Mouse (Mus musculus) gastrocnemius, postnatal 10 days (tissue): ENCODE results near the gene Pdzd8. TPM values are rescaled to one million over a fixed set of nuclear protein-coding genes. Genes with fewer than 3 reads are reported as not detected.

Experiments
- DNase-seq: peaks from one replicate; pipeline ENCODE4 v3.0.0; 2021; ENCODE audit warnings: mixed read lengths
- total RNA-seq, 2 experiments: library from RNA; stranded (reverse); gene quantifications; 2 replicates each; pipeline ENCODE4 v1.2.3; 2021

The Pdzd8 gene
- total RNA-seq, 2 experiments from 2014 or later, result 15.1 to 19.2 TPM

DNA sequence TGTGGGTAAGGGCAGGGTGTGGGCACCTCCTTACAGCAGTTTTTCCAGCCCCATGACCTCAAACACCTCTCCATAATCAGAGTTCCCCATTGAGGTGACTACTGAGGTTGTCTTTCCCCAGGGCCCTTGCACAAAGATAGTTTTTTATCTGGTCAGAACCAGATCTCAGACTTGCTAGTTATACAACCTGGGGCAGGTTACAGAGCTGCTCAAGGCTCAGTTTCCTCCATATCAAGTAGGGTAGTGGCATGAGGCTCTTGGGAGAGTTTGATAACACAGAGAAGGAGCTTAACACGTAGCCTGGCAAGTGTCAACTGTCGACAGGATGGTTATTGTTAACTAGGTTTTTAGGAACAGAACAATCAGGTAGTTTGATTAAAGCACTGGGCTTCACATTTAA is 9.3 kb upstream of the Pdzd8 start:
- no peak for DNase-seq

- no peak for DNase-seq
These were observed 7.2 kb upstream of the Pdzd8 start for GRCm38 (mm10) chr19:59352760-59353159.

GRCm38 (mm10) chr19:59351151-59351889 is 5.7 kb upstream of the Pdzd8 start:
- DNase-seq, result no peak

- DNase-seq, result no peak
These were observed 4.8 kb upstream of the Pdzd8 start for GRCm38 (mm10) chr19:59350273-59350903.

DNA sequence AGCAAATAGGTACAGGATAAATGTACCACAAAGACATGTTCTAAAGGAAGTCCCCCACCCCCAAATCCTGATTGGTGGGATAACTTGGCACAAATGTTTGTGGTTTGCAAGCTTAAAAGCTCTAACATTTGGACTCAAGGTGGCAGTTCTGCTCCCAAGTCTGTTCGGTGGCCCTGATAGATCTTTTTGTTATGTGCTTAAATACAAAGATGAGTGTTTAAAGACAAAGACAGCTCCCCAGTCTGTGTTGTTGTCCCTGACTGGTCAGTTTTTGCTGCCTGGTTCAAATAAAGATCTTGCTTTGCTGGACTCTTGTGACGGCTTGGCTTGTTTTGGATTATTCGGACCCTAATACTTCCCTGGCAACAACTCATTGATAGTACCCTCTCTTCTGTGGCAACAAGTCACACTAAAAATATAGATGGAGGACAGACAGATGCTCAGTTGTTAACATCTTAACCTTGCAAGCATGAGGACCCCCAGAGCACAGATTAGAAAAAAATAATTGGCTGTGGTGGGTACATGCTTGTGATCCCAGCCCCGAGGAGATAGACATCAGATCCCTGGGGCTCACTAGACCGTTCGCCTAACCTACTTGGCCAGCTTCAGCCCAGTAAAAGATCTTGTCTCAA is 3.9 kb upstream of the Pdzd8 start:
- no peak for DNase-seq

GRCm38 (mm10) chr19:59346325-59346724 is 745 bp upstream of the Pdzd8 start:
- no peak for DNase-seq

DNA sequence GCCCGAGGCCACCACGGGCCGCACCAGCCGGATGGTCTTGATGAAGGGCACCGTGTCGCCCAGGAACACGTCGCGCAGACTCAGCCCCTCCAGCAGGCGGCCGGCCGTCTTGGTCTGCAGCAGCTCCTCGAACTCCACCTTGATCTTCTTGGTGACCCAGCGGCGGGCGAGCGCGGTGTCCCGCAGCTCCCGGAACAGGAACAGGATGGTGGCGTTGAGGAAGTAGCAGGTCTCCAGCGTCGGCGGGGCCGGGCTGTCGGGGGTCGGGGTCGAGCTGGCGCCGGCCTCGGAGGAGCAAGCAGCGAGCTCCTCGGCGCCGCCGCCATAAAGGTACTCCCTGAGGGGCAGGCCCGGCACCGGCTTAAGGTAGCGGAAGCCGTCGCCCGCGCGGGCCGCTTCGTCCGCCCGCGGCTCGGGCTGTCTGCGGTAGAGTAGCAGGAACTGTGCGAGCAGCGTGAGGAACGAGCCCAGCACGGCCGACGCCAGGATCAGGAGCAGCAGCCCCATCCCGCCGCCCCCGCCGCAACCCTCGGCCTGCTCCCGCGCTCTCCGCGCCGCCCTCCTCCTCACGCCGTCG is 411 bp downstream of the Pdzd8 start:
- DNase-seq, result peak; percentile 54

DNA sequence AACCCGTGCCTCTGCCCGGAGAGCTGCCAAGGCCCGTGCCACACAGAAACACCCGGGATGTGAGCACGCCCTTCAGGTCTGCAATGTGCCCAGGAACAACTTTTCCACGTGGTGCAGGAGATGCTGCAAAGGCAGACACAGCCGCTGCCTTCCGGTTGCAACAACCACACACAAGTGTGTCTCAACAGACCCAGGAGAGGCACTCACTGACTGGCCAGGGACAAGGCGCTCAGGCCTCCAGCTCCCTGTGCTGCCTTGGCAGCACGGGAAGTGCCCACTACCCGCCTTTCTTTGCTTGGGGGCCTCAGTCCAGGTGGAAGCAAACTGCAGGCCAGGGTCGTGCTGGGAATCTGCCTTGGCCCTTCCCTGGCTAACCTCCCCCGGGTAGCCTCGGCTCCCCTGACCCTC is 1.3 kb downstream of the Pdzd8 start:
- DNase-seq, result peak; percentile 14

- DNase-seq, result no peak
These were observed 2.6 kb downstream of the Pdzd8 start for GRCm38 (mm10) chr19:59342964-59343363.

DNA sequence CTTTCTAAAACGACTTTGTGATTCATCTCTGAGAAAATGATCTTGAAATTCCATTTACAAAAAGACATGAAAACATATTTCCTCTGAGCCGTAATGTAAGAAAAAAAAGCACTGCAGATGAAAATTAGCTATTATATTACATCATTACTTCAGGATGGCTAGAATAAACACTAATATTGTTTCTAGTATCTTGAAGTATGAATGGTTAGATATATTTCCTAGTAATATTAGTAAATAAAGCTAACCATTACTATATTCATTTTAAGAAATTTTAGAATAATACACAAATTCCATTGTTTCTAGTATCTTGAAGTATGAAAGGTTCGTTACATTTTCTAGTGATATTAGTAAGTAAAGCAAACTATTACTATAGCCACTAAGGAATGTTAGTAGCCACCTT is 5.7 kb downstream of the Pdzd8 start:
- DNase-seq, result no peak

GRCm38 (mm10) chr19:59337872-59338681 is 7.5 kb downstream of the Pdzd8 start:
- no peak for DNase-seq

GRCm38 (mm10) chr19:59336655-59337054 is 8.9 kb downstream of the Pdzd8 start:
- DNase-seq, result no peak

DNA sequence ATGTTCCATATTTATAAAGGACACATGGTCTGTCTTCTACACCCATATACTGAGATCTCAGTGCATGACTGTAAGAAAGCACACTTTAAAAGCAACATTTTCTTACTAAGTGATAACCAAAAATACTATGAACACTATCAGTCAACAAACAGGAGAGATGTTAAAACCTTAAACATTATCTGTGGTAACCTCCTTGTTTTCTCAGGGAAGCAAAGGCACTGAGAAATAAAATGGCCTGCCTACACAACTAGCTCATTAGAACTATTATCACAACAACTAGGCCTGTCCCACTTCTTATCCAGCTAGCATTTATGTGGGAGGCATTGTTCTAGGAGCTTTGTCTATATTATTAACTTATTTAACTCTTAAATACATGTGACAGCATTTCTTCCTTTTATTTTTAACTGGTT is 14.8 kb downstream of the Pdzd8 start:
- DNase-seq, result no peak

GRCm38 (mm10) chr19:59321990-59322389 is 23.6 kb downstream of the Pdzd8 start, which contains the start of gene Rps12-ps3:
Rps12-ps3 (plus strand) TSS chr19:59322290.
- no peak for DNase-seq

GRCm38 (mm10) chr19:59316571-59316970 is 29.0 kb downstream of the Pdzd8 start:
- DNase-seq, result peak; percentile 6

- no peak for DNase-seq
These were observed 30.3 kb downstream of the Pdzd8 start for GRCm38 (mm10) chr19:59315308-59315707.

DNA sequence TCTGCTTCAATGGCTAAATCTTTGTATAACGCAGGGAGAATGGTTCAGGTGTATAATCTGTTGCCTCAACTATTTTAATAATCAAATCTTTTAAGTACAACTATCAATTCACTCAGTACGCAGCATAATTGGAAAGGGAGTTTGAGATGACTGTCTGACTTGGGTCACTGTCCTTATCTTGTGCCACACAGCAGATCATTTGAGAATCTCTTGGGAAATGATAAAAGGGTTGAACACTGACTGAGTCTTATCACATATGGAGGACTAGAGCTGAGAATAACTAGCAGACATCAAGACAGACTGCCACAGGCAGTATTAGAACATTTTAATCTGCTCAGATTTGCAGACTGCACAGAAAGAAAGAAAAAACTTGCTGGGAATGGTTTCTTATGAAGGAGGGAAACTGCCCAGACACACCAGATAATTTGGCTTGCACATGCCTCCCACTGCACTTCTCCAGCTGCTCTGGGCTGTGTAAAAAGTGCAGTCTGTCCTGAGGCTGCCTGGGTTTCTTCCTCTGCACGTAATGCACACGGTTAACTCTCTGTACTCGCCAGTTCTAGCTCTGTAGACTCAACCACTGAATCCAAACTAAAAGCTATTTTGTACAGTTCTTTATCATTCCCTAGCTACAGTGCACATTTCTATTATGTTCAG is 53.3 kb downstream of the Pdzd8 start:
- DNase-seq, result no peak

GRCm38 (mm10) chr19:59289811-59290210 is 55.8 kb downstream of the Pdzd8 start:
- no peak for DNase-seq

- DNase-seq, result no peak
These were observed 56.5 kb downstream of the Pdzd8 start for GRCm38 (mm10) chr19:59289042-59289441.

DNA sequence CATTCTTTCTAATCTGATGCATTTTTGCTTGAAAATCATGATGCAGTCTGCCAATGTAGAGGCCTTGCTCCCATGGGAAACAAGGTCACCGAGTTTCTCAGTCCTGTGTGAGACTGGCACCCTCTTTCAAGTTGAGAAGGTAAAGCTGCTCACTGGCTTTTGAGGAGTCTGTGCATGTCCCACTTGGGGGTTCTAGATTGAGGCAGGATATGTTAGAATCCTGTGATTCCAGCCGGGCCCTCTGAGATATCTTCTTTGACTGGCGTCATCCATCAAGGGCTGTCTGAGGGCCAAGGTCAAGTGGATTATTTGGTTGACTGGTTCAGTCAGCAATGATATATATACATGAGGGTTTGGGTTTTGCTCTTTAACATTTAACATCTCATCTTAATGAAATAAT is 63.6 kb downstream of the Pdzd8 start:
- DNase-seq, result no peak

DNA sequence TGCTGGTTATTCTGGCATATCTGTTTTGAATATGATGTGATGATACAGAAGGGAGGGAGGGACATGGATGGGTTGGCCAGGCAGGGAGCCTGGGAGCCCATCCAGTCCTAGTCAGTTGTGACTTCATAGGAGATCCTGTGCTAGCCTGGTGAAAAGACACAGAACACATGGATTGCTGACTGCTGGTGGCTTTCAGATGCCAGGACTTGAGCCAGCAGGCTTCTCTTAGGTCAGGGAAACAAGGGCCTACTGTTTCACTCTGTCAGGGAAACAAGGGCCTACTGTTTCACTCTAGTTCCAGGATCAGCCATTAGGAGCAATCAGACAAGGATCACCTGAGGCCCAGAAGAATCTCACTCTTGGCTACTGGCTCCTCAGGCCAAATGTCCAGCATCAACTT is 64.7 kb downstream of the Pdzd8 start:
- DNase-seq, result no peak

DNA sequence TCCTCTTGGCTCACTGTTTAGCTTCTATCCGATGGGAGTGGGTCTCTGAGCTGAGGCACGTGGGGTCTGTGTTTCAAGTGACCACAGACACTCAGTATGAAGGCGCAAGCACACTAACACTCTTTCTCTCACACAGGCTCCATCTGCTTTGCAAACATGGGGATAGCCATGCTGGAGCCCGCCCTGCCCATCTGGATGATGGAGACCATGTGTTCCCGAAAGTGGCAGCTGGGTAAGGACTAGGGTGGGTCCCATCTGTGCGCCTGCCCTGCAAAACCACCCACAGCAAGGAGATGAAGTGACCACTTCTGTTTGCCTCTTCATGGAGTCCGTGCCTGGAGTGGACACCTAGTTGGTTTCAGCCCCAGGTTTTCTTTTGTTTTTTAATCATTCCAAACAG is 69.2 kb downstream of the Pdzd8 start:
- no peak for DNase-seq
